Mouse (Mus musculus): Measurements from ENCODE around the gene Kidins220. TPM values are rescaled to one million over a fixed set of nuclear protein-coding genes. Genes with fewer than 3 reads are reported as not detected.

Gene Kidins220
- polyA plus RNA-seq, 2 experiments = 31.6 to 46.1 TPM

DNA sequence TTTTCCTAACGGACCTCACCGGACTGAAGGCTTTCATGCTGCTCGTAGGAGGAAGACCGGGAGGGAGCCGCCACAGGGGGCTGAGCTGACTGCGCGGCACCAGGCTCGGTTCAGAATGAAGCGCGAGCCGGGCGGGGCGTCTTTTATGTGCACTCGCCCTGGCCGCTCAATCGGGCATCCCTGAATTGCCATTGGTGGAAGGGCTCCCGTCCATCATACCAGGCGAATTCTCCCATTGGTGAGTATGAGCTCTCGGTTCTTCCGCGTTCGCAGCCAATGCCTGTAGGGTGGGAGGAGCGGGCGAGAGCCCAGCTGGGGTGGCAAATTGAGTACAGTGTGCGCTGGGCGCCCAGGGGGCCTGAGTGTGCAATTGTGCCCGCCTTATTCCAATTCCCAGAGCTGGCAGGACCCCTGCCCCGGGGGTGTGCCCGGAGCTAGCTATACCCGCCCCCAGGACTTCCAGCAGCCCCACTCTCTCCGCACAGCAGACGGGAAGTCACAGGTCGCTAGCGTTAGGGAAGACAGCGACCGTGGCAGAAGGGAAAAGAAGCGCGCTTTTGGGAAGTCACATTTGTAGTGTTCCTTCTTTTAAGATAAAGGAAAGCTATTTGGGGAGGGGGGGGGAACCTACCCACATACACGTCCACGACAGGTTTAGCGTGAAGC is 121.4 kb downstream of the Kidins220 start:
- H3K27ac ChIP-seq (replicated peaks; ENCODE audit: low read depth, low read length) = peak overlapping the region; percentile 99
- no peaks in the 10 kb centered on the region for H3K9me3 ChIP-seq (ENCODE audit: control insufficient read depth, low read length)
- H3K4me3 ChIP-seq (replicated peaks; ENCODE audit: low read length) = peak overlapping the region; percentile 84
- TF ChIP-seq POLR2A (IDR thresholded peaks at IDR 0.05; ENCODE audit: borderline replicate concordance, extremely low read depth, insufficient read depth, insufficient read length) = peak; percentile 99
- peak overlapping the region; percentile 78 for H3K9ac ChIP-seq (ENCODE audit: low read depth, low read length, severe bottlenecking)
- WGBS = under 1% methylated on average over 39 of the region's 41 CpGs
- H3K4me1 ChIP-seq (ENCODE audit: control insufficient read depth, insufficient read depth, low read length) = peaks cover 28% of the 10 kb centered on the region
- DNase-seq (ENCODE audit: low spot score) (peak; percentile 99), ATAC-seq (ENCODE audit: low FRiP score, low read depth) (peak; percentile 81)
- no peaks in the 10 kb centered on the region for H3K36me3 ChIP-seq (ENCODE audit: control insufficient read depth, insufficient read depth, low read length)
- no peaks in the 10 kb centered on the region for H3K27me3 ChIP-seq (ENCODE audit: control insufficient read depth, insufficient read depth, low read length)
- H3K4me2 ChIP-seq (replicated peaks; ENCODE audit: low read depth, low read length, severe bottlenecking) = peak overlapping the region; percentile 95

DNA sequence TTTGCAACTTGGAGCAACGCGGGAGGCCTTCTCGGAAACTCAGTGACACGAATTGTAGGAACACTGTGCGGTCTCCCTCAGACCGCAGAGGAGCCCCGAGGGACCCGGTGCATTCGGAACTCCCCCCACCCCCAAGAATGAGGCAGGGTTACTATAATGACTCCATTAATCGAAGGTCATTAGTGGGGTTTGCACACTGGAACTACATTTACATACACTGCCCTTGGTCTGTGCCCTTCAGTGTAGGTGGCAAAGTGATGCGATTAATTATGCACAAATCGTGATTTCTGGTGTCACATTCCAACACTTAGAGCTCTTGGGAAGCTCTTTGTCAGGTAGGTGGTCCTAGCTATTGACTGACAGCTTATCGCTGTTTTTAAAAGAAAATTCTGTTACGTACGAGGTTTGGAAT is 121.9 kb downstream of the Kidins220 start:
- H3K27ac ChIP-seq (replicated peaks; ENCODE audit: low read depth, low read length) = peak overlapping the region; percentile 99
- DNase-seq (ENCODE audit: low spot score) (peak; percentile 25), ATAC-seq (ENCODE audit: low FRiP score, low read depth) (no peak)
- H3K36me3 ChIP-seq (ENCODE audit: control insufficient read depth, insufficient read depth, low read length) = no peaks in the 10 kb centered on the region
- peak overlapping the region; percentile 95 for H3K4me2 ChIP-seq (replicated peaks; ENCODE audit: low read depth, low read length, severe bottlenecking)
- H3K9me3 ChIP-seq (ENCODE audit: control insufficient read depth, low read length) = no peaks in the 10 kb centered on the region
- peaks cover 33% of the 10 kb centered on the region for H3K4me1 ChIP-seq (ENCODE audit: control insufficient read depth, insufficient read depth, low read length)
- WGBS = 2% methylated on average over 15 of the region's 15 CpGs
- H3K27me3 ChIP-seq (ENCODE audit: control insufficient read depth, insufficient read depth, low read length) = no peaks in the 10 kb centered on the region
- peak overlapping the region; percentile 53 for H3K9ac ChIP-seq (ENCODE audit: low read depth, low read length, severe bottlenecking)
- H3K4me3 ChIP-seq (replicated peaks; ENCODE audit: low read length) = peak overlapping the region; percentile 84
- no peak for TF ChIP-seq POLR2A (IDR thresholded peaks at IDR 0.05; ENCODE audit: borderline replicate concordance, extremely low read depth, insufficient read depth, insufficient read length)

DNA sequence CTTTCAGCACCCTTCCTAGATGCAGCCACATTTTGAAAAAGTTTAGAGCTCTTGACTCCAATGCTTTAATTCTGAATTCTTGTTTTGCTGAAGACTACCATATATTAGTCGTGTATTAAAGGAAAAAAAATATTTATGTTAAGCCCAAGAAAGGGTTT is 122.2 kb downstream of the Kidins220 start, which contains the start of gene Id2:
Gene Id2, minus strand, starts transcription at position 89 of the 158 bp plus-strand sequence.
- peak within 1 kb of the TSS; percentile 84 for H3K4me3 ChIP-seq (replicated peaks; ENCODE audit: low read length)
- DNase-seq (ENCODE audit: low spot score) (no peak), ATAC-seq (ENCODE audit: low FRiP score, low read depth) (no peak)
- no peak for TF ChIP-seq POLR2A (IDR thresholded peaks at IDR 0.05; ENCODE audit: borderline replicate concordance, extremely low read depth, insufficient read depth, insufficient read length)
- H3K9me3 ChIP-seq (ENCODE audit: control insufficient read depth, low read length) = no peaks in the 10 kb centered on the region
- 3% methylated on average over 1 of the region's 1 CpGs for WGBS
- H3K36me3 ChIP-seq (ENCODE audit: control insufficient read depth, insufficient read depth, low read length) = no peaks in the 10 kb centered on the region
- peak within 1 kb of the TSS; percentile 99 for H3K27ac ChIP-seq (replicated peaks; ENCODE audit: low read depth, low read length)
- H3K9ac ChIP-seq (ENCODE audit: low read depth, low read length, severe bottlenecking) = peak within 1 kb of the TSS; percentile 83
- H3K4me2 ChIP-seq (replicated peaks; ENCODE audit: low read depth, low read length, severe bottlenecking) = peak within 1 kb of the TSS; percentile 95
- H3K4me1 ChIP-seq (ENCODE audit: control insufficient read depth, insufficient read depth, low read length) = peaks cover 35% of the 10 kb centered on the region
- no peaks in the 10 kb centered on the region for H3K27me3 ChIP-seq (ENCODE audit: control insufficient read depth, insufficient read depth, low read length)

DNA sequence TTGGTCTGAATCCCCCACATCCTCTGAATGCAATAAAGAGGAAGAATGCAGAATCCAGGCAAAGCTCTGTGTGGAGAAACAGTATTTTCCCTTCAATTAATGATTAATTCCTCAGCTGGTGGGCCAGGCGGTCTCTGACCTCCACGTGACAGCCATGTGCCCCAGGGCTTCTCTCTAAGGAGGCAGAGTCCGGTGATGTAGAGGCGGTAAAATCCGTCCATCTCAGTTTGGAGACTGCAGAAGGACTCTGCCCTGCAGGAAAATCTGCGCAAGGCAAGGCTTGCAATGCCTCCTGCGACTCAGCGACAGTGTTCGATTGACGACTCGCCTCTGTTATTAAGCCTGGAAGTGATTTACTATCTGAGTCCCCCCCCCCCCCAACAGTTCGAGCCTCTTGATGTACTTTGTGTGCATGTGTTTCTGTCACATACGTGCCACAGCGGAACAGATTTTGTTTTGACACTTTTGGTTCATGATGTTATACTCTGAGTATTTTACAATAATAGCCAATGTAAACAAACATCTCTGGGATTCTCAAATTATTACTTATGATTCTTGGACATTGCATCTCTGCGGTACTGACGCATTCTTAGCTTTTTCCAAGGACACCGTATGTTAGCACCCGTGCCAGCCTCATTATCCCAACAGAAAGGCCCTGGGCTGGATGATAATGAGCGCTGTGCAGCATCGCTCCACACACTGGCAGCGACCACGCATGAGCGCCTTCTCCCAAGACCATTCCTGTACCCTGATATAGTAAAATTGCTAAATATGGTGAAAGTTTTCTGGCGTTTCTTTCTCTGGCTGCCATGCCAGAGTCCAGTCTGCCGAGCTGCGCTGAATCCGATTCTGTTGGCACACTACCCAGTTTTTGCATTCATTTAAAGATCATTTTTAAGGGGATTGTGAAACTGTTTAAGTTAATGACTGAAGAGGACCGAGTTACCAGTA is 122.8 kb downstream of the Kidins220 start:
- Histone ChIP-seq H3K4me3 (replicated peaks; ENCODE audit: low read length) (peak overlapping the region; percentile 84), H3K9me3 (ENCODE audit: control insufficient read depth, low read length) (no peaks in the 10 kb centered on the region), H3K4me2 (replicated peaks; ENCODE audit: low read depth, low read length, severe bottlenecking) (peak overlapping the region; percentile 95), H3K27ac (replicated peaks; ENCODE audit: low read depth, low read length) (peak overlapping the region; percentile 99), H3K9ac (ENCODE audit: low read depth, low read length, severe bottlenecking) (peak overlapping the region; percentile 83), H3K36me3 (ENCODE audit: control insufficient read depth, insufficient read depth, low read length) (no peaks in the 10 kb centered on the region), H3K4me1 (ENCODE audit: control insufficient read depth, insufficient read depth, low read length) (peaks cover 35% of the 10 kb centered on the region), H3K27me3 (ENCODE audit: control insufficient read depth, insufficient read depth, low read length) (no peaks in the 10 kb centered on the region)
- WGBS = 1% methylated on average over 28 of the region's 28 CpGs
- TF ChIP-seq POLR2A (IDR thresholded peaks at IDR 0.05; ENCODE audit: borderline replicate concordance, extremely low read depth, insufficient read depth, insufficient read length) = no peak
- ATAC-seq (ENCODE audit: low FRiP score, low read depth) = no peak
- DNase-seq (ENCODE audit: low spot score) = peak; percentile 38

DNA sequence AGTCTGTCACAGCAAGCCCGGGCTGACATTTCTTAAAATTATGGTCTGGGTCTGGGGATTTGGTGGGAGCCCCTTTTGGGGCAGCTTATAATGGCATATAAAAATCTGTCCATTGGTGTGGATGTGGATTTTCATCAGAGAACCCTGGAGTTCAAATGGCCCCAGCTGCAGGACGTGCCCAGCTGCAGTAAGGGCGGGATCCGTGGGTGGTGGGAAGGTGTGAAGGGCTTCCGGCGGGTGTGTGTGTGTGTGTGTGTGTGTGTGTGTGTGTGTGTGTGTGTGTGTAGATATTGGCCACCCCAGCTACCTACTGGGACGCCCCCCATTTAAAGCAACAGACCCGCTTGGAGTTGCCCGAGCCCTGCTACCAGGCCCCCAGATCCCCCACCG is 123.4 kb downstream of the Kidins220 start:
- Histone ChIP-seq H3K4me3 (replicated peaks; ENCODE audit: low read length) (peak overlapping the region; percentile 84), H3K4me2 (replicated peaks; ENCODE audit: low read depth, low read length, severe bottlenecking) (peak overlapping the region; percentile 95), H3K4me1 (ENCODE audit: control insufficient read depth, insufficient read depth, low read length) (peaks cover 28% of the 10 kb centered on the region), H3K27me3 (ENCODE audit: control insufficient read depth, insufficient read depth, low read length) (no peaks in the 10 kb centered on the region), H3K9me3 (ENCODE audit: control insufficient read depth, low read length) (no peaks in the 10 kb centered on the region), H3K9ac (ENCODE audit: low read depth, low read length, severe bottlenecking) (peak overlapping the region; percentile 83), H3K27ac (replicated peaks; ENCODE audit: low read depth, low read length) (peak overlapping the region; percentile 99), H3K36me3 (ENCODE audit: control insufficient read depth, insufficient read depth, low read length) (no peaks in the 10 kb centered on the region)
- TF ChIP-seq POLR2A (IDR thresholded peaks at IDR 0.05; ENCODE audit: borderline replicate concordance, extremely low read depth, insufficient read depth, insufficient read length) = no peak
- ATAC-seq (ENCODE audit: low FRiP score, low read depth) (0 out of 2 replicates have a peak, but pooled peaks have one; percentile 0), DNase-seq (ENCODE audit: low spot score) (no peak)
- 0% methylated on average over 10 of the region's 10 CpGs for WGBS

All from limb, embryonic 14.5 days (tissue).